Mouse (Mus musculus): Measurements from ENCODE around the gene C1qtnf1. TPM values are rescaled to one million over a fixed set of nuclear protein-coding genes. Genes with fewer than 3 reads are reported as not detected.

The C1qtnf1 gene
- total RNA-seq, 2 experiments from 2014 or later = 9.2 to 13.4 TPM

GRCm38 (mm10) chr11:118410479-118410878 lies 17.5 kb upstream of the C1qtnf1 start:
- no peak for DNase-seq

- DNase-seq = no peak
These were observed 16.7 kb upstream of the C1qtnf1 start for GRCm38 (mm10) chr11:118411271-118411670.

- no peak for DNase-seq
These were observed 15.4 kb upstream of the C1qtnf1 start for GRCm38 (mm10) chr11:118412601-118413000.

- DNase-seq = no peak
These were observed 14.9 kb upstream of the C1qtnf1 start for GRCm38 (mm10) chr11:118413055-118413454.

- no peak for DNase-seq
These were observed 13.7 kb upstream of the C1qtnf1 start for GRCm38 (mm10) chr11:118414270-118414669.

GRCm38 (mm10) chr11:118415630-118416029 lies 12.4 kb upstream of the C1qtnf1 start:
- no peak for DNase-seq

- no peak for DNase-seq
These were observed 12.0 kb upstream of the C1qtnf1 start for GRCm38 (mm10) chr11:118416046-118416445.

- DNase-seq = no peak
These were observed 10.5 kb upstream of the C1qtnf1 start for GRCm38 (mm10) chr11:118417496-118417895.

GRCm38 (mm10) chr11:118418442-118418833 lies 9.6 kb upstream of the C1qtnf1 start:
- no peak for DNase-seq

GRCm38 (mm10) chr11:118418834-118419504 lies 9.0 kb upstream of the C1qtnf1 start, which contains the start of gene Cant1:
Gene Cant1 (minus strand): TSS chr11:118419086.
- DNase-seq = peak; percentile 98

- no peak for DNase-seq
These were observed 7.7 kb upstream of the C1qtnf1 start for GRCm38 (mm10) chr11:118420261-118420660.

GRCm38 (mm10) chr11:118423266-118423971 lies 4.6 kb upstream of the C1qtnf1 start:
- DNase-seq = peak; percentile 79

GRCm38 (mm10) chr11:118424621-118425335 lies 3.2 kb upstream of the C1qtnf1 start:
- DNase-seq = no peak

- no peak for DNase-seq
These were observed 1.2 kb upstream of the C1qtnf1 start for GRCm38 (mm10) chr11:118426765-118427164.

GRCm38 (mm10) chr11:118427266-118427779 lies 680 bp upstream of the C1qtnf1 start:
- no peak for DNase-seq

GRCm38 (mm10) chr11:118428460-118428868 lies 461 bp downstream of the C1qtnf1 start:
- no peak for DNase-seq

GRCm38 (mm10) chr11:118428944-118429709 lies 1.1 kb downstream of the C1qtnf1 start:
- DNase-seq = no peak

GRCm38 (mm10) chr11:118430291-118430885 lies 2.4 kb downstream of the C1qtnf1 start:
- DNase-seq = no peak

- DNase-seq = no peak
These were observed 3.3 kb downstream of the C1qtnf1 start for GRCm38 (mm10) chr11:118431100-118431948.

GRCm38 (mm10) chr11:118433398-118433868 lies 5.4 kb downstream of the C1qtnf1 start:
- DNase-seq = no peak
